Mouse (Mus musculus) megakaryocyte, embryonic 14.5 days (primary cell): ENCODE measurements around the gene Pacsin1.

Experiments used
- FLI1 ChIP-seq: IDR thresholded peaks from 2 replicates; pipeline ENCODE4 v1.6.1; 2012; ENCODE audit warnings: low read length, inconsistent platforms, mixed read lengths
- GATA1 ChIP-seq: IDR thresholded peaks from 3 replicates; pipeline ENCODE4 v1.6.1; 2012; ENCODE audit warnings: mixed read lengths, low read length, inconsistent platforms, borderline replicate concordance

DNA sequence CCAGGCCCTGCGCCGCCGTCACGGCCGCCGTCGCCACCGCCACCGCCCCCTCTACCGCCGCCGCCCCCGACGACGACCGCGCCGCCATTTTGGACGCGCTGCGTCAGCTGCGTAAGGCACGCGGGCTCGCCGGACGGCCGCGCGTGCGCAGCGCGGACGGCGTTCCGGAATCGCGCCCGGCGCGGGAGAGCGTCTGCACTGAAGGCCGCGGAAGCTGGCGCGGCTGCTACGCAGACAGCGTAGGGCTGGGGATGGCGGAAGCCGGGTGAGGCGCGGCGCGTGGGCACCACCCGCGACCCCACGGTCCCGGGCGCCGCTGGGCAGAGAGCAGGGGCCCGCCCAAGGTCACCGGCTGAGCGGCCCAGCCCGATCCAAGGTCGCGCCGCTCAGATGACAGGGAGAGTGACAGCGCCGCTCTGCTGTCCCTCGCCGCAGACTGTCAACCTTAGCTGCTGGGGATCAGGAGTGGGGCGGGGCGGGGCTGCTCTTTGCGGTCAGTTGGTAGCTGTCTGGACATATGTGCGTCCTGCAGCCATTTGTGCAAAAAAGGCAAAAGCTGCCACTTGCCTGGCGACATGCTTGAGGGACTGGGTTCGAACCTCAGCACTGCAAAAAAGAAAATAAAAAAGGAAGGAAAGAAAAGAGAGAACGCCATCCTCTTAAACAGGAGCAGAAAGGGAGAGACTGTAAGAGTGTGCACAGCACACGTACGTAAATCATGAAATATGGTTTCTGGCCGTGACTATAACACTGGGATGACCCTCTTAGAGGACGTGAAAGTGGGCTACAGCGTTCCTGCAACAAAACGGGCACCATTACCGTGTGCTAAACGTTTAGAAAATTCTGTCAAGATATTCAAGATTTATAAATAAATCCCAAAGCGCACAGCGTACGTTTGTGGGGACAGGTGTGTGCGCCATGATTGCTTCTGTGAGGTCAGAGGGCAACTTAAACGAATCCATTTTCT is 31.7 kb upstream of the Pacsin1 start, which contains the start of gene Nudt3:
- TF ChIP-seq GATA1 = no peak
- TF ChIP-seq FLI1 = no peak
